Mouse (Mus musculus): ENCODE results near the gene Ets2.

DNA sequence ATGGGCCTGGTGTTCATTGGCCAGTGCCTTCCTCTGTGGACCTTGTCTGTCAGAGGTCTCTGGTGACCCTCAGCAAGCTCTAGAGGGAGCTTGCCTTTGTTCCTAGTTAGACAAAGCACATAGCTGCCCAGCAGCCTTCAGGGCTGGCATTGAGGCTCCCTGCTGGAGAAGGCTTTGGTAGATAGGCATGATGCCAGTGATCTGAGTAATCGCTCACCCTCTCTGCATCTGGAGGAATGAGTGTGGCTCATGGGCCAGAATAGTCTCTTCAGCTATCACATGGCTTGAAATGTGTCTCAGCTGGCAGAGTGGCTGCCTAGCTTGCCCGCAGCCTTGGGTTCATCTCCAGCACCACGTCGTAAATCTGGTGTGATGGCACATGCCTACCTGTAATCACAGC is 16.2 kb downstream of the Ets2 start:
- TF ChIP-seq POLR2A (IDR thresholded peaks at IDR 0.05; ENCODE audit: low read depth, low read length) (no peak), CTCF (IDR thresholded peaks at IDR 0.05; ENCODE audit: borderline replicate concordance, insufficient read depth, low read length) (no peak)
